Mouse (Mus musculus) hindbrain, postnatal 0 days (tissue): ENCODE measurements at regions not wholly inside any gene's neighbourhood (a gene's known extent, or its start where the extent isn't known, plus 50 kb on each side); places are given as distances from the start of the nearest gene placed in this dataset.

ENCODE experiments used
- ATAC-seq: fragments of 200-750 bp; cut with Nextera tagmentation; 2 replicates; pipeline ENCODE4 v1.8.0; 2017; ENCODE audit warnings: mild to moderate bottlenecking, moderate TSS enrichment, moderate library complexity
- DNase-seq: peaks from one replicate; pipeline ENCODE4 v3.0.0-alpha.2; 2015; ENCODE audit warnings: low spot score
- H3K27ac ChIP-seq: fragments of 300-500 bp; sonication (generic); 2 replicates; pipeline ENCODE4 v1.5.1; 2014; ENCODE audit warnings: mild to moderate bottlenecking
- H3K27me3 ChIP-seq: fragments of 300-500 bp; sonication (generic); 2 replicates; pipeline ENCODE4 v1.6.1; 2014; ENCODE audit warnings: low read length, mixed read lengths; ENCODE audit not compliant: insufficient read depth
- H3K36me3 ChIP-seq: fragments of 300-500 bp; sonication (generic); 2 replicates; pipeline ENCODE4 v1.6.1; 2014; ENCODE audit warnings: low read length, mixed read lengths; ENCODE audit not compliant: insufficient read depth
- H3K4me1 ChIP-seq: fragments of 300-500 bp; sonication (generic); 2 replicates; pipeline ENCODE4 v1.6.1; 2014; ENCODE audit warnings: antibody characterized with exemption, low read length, mixed read lengths; ENCODE audit not compliant: insufficient read depth
- H3K4me2 ChIP-seq: fragments of 300-500 bp; sonication (generic); 2 replicates; pipeline ENCODE4 v1.6.1; 2014; ENCODE audit warnings: low read depth, mild to moderate bottlenecking, low read length, moderate library complexity, mixed read lengths
- H3K4me3 ChIP-seq: fragments of 300-500 bp; sonication (generic); 2 replicates; pipeline ENCODE4 v1.5.1; 2014; ENCODE audit warnings: low read length
- H3K9ac ChIP-seq: fragments of 300-500 bp; sonication (generic); replicated peaks from 2 replicates; pipeline ENCODE4 v1.6.1; 2014; ENCODE audit warnings: mild to moderate bottlenecking, low read length, moderate library complexity, mixed read lengths
- H3K9me3 ChIP-seq: fragments of 300-500 bp; sonication (generic); 2 replicates; pipeline ENCODE4 v1.6.1; 2016; ENCODE audit warnings: low read length, mixed read lengths
- CTCF ChIP-seq: IDR thresholded peaks from 2 replicates; pipeline ENCODE4 v1.5.1; 2016; ENCODE audit warnings: antibody characterized with exemption, control low read depth, low read depth
- WGBS: fragments of 180-500 bp; shearing (Covaris S2); extraction: QIAGEN DNeasy Blood & Tissue Kit; methylation state at CpG from one replicate; pipeline ENCODE4 v1.1.7; 2014; 5-methylcytosine and 5-hydroxymethylcytosine counted together

- no peak overlapping the region for H3K4me2 ChIP-seq
- ATAC-seq (no peak), DNase-seq (peak; percentile 74)
- TF ChIP-seq CTCF = peak; percentile 84
- no peaks in the 10 kb centered on the region for H3K4me1 ChIP-seq
- H3K36me3 ChIP-seq = no peaks in the 10 kb centered on the region
- no peak overlapping the region for H3K9ac ChIP-seq
- no peaks in the 10 kb centered on the region for H3K27me3 ChIP-seq
- no peak overlapping the region for H3K4me3 ChIP-seq
- no peak overlapping the region for H3K27ac ChIP-seq
- WGBS = 41% methylated on average over 3 of the region's 3 CpGs
- no peaks in the 10 kb centered on the region for H3K9me3 ChIP-seq
Observed at GRCm38 (mm10) chr5:149815879-149816278, 137.8 kb downstream of the B3glct start.

- Histone ChIP-seq H3K36me3 (no peaks in the 10 kb centered on the region), H3K9me3 (no peaks in the 10 kb centered on the region), H3K4me1 (no peaks in the 10 kb centered on the region), H3K9ac (no peak overlapping the region), H3K27ac (no peak overlapping the region), H3K27me3 (no peaks in the 10 kb centered on the region), H3K4me3 (no peak overlapping the region), H3K4me2 (no peak overlapping the region)
- DNase-seq = no peak
- TF ChIP-seq CTCF = no peak
- 59% methylated on average over 6 of the region's 6 CpGs for WGBS
- ATAC-seq = no peak
Observed at GRCm38 (mm10) chr5:149818812-149819211, 140.8 kb downstream of the B3glct start.

- no peaks in the 10 kb centered on the region for H3K4me1 ChIP-seq
- H3K9me3 ChIP-seq = no peaks in the 10 kb centered on the region
- H3K27ac ChIP-seq = no peak overlapping the region
- no peak for TF ChIP-seq CTCF
- 73% methylated on average over 9 of the region's 9 CpGs for WGBS
- no peaks in the 10 kb centered on the region for H3K36me3 ChIP-seq
- ATAC-seq = no peak
- H3K4me3 ChIP-seq = no peak overlapping the region
- no peaks in the 10 kb centered on the region for H3K27me3 ChIP-seq
- no peak overlapping the region for H3K4me2 ChIP-seq
- H3K9ac ChIP-seq = no peak overlapping the region
- DNase-seq = no peak
Observed at GRCm38 (mm10) chr5:149823821-149824220, 145.8 kb downstream of the B3glct start.

GRCm38 (mm10) chr5:149827599-149827998, 149.6 kb downstream of the B3glct start:
- peak; percentile 39; the same call in 1 of the 2 replicates for TF ChIP-seq CTCF
- DNase-seq = peak; percentile 31
- H3K9ac ChIP-seq = no peak overlapping the region
- H3K9me3 ChIP-seq = no peaks in the 10 kb centered on the region
- no peak overlapping the region for H3K4me3 ChIP-seq
- no peaks in the 10 kb centered on the region for H3K4me1 ChIP-seq
- no peaks in the 10 kb centered on the region for H3K27me3 ChIP-seq
- no peak overlapping the region for H3K4me2 ChIP-seq
- ATAC-seq = no peak
- H3K27ac ChIP-seq = no peak overlapping the region
- H3K36me3 ChIP-seq = no peaks in the 10 kb centered on the region
- WGBS = 55% methylated on average over 3 of the region's 3 CpGs

- Histone ChIP-seq H3K4me2 (peak overlapping the region; percentile 66), H3K27ac (peak overlapping the region; percentile 32; the same call in 1 of the 2 replicates), H3K9ac (peak overlapping the region; percentile 40), H3K4me1 (no peaks in the 10 kb centered on the region), H3K36me3 (no peaks in the 10 kb centered on the region), H3K9me3 (no peaks in the 10 kb centered on the region), H3K27me3 (no peaks in the 10 kb centered on the region), H3K4me3 (peak overlapping the region; percentile 35)
- peak; percentile 89 for TF ChIP-seq CTCF
- peak; percentile 47; the same call in 1 of the 2 replicates for ATAC-seq
- WGBS = 4% methylated on average over 28 of the region's 28 CpGs
- DNase-seq = peak; percentile 89
Observed at GRCm38 (mm10) chr5:149831122-149831861, 153.3 kb downstream of the B3glct start.

GRCm38 (mm10) chr5:149837379-149837778, 159.3 kb downstream of the B3glct start:
- TF ChIP-seq CTCF = no peak
- no peak for ATAC-seq
- no peak for DNase-seq
- Histone ChIP-seq H3K4me1 (peaks cover 5% of the 10 kb centered on the region; the same call in 1 of the 2 replicates), H3K36me3 (no peaks in the 10 kb centered on the region), H3K27ac (no peak overlapping the region), H3K9ac (no peak overlapping the region), H3K27me3 (no peaks in the 10 kb centered on the region), H3K4me2 (no peak overlapping the region), H3K4me3 (no peak overlapping the region), H3K9me3 (no peaks in the 10 kb centered on the region)
- WGBS = 51% methylated on average over 2 of the region's 2 CpGs

GRCm38 (mm10) chr5:149842491-149842890, 164.5 kb downstream of the B3glct start:
- Histone ChIP-seq H3K27ac (no peak overlapping the region), H3K4me2 (no peak overlapping the region), H3K36me3 (no peaks in the 10 kb centered on the region), H3K9ac (no peak overlapping the region), H3K4me1 (peaks cover 5% of the 10 kb centered on the region; the same call in 1 of the 2 replicates), H3K9me3 (no peaks in the 10 kb centered on the region), H3K27me3 (no peaks in the 10 kb centered on the region), H3K4me3 (no peak overlapping the region)
- TF ChIP-seq CTCF = no peak
- ATAC-seq (no peak), DNase-seq (no peak)
- 73% methylated on average over 6 of the region's 6 CpGs for WGBS
